Mouse (Mus musculus): ENCODE data around the gene Ckap4. TPM values are rescaled to one million over a fixed set of nuclear protein-coding genes. Genes with fewer than 3 reads are reported as not detected.
A peak's percentile ranks its signal among the peaks of the same experiment; 100 is the strongest.

The Ckap4 gene
- total and polyA plus RNA-seq, 2 experiments from 2014 or later, result 50.1 to 66.3 TPM

DNA sequence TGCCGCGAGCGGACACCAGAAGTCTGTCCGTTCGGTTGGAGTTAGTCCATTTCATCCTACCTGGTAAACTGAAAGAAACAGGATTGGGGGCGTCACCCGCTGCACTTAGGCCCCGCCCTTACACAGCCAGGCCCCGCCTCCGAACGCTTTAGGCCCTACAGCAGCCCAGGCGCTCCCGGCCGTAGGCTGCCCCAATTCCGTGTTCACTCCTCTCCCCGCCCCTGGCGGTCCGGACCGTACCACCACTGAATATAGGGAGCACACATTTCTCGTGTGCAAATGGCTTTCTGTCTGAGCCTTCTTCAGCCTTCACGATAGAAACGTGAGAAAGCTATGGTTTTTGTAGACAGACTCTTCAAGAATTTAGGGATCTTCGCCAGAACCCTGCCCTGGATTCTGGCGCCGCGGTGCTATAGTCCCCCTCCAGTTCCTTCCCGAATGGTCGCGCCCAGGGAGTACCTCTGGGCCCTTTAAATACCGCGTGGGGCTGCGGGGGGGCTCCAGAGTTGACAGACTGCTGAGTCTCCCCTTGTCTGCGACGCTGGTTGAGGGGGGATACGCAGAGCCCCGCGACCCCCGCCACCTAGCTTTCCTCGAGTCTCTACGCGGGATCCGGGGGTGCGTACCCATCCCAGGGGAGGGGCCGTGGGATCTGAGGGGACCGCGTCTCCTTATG, 42.7 kb upstream of the Ckap4 start, which contains the start of gene Tcp11l2:
Tcp11l2 (plus strand) TSS at position 232 of the 676 bp plus-strand sequence.
- H3K4me3 ChIP-seq (ENCODE audit: low read depth, low read length), result peak within 1 kb of the TSS; percentile 93
- 1% methylated on average over 46 of the region's 46 CpGs for WGBS
- TF ChIP-seq CTCF (IDR thresholded peaks at IDR 0.05; ENCODE audit: low read depth), result peak; percentile 45
- no peaks in the 10 kb centered on the region for H3K27me3 ChIP-seq (ENCODE audit: insufficient read depth, low read length)
- ATAC-seq, result peak; percentile 98
- H3K4me1 ChIP-seq (ENCODE audit: insufficient read depth), result no peaks in the 10 kb centered on the region
- peak; percentile 97 for DNase-seq
- H3K27ac ChIP-seq (ENCODE audit: low read depth, low read length), result peak within 1 kb of the TSS; percentile 58
- H3K9ac ChIP-seq, result peak within 1 kb of the TSS; percentile 80
- H3K36me3 ChIP-seq (ENCODE audit: insufficient read depth), result no peaks in the 10 kb centered on the region
- H3K9me3 ChIP-seq (ENCODE audit: low read length), result no peaks in the 10 kb centered on the region
- peak within 1 kb of the TSS; percentile 82 for H3K4me2 ChIP-seq (ENCODE audit: low read depth)

DNA sequence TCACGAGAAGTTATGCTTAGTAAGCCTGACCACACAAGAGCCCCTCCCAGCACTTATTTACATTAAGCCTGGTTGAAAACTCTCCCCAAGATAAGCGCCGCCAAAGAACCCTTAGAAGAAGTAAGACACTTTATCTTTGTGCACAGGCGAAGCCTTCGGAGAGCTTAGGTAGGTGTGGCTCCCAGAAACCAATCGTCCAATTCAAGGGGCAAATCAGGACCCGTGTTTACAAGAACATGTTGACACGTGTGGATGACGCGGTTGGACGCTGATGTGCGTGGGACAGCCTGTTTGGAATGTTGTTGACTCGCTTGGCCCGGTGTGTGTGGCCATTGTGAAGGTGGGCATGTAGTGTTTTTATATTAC, 42.1 kb upstream of the Ckap4 start:
- Histone ChIP-seq H3K4me2 (ENCODE audit: low read depth) (peak overlapping the region; percentile 82), H3K9ac (peak overlapping the region; percentile 14; the same call in 1 of the 2 replicates), H3K9me3 (ENCODE audit: low read length) (no peaks in the 10 kb centered on the region), H3K27ac (ENCODE audit: low read depth, low read length) (no peak overlapping the region), H3K36me3 (ENCODE audit: insufficient read depth) (no peaks in the 10 kb centered on the region), H3K4me1 (ENCODE audit: insufficient read depth) (no peaks in the 10 kb centered on the region), H3K4me3 (ENCODE audit: low read depth, low read length) (peak overlapping the region; percentile 93), H3K27me3 (ENCODE audit: insufficient read depth, low read length) (no peaks in the 10 kb centered on the region)
- under 1% methylated on average over 14 of the region's 14 CpGs for WGBS
- ATAC-seq (peak; percentile 87), DNase-seq (peak; percentile 90)
- no peak for TF ChIP-seq CTCF (IDR thresholded peaks at IDR 0.05; ENCODE audit: low read depth)

DNA sequence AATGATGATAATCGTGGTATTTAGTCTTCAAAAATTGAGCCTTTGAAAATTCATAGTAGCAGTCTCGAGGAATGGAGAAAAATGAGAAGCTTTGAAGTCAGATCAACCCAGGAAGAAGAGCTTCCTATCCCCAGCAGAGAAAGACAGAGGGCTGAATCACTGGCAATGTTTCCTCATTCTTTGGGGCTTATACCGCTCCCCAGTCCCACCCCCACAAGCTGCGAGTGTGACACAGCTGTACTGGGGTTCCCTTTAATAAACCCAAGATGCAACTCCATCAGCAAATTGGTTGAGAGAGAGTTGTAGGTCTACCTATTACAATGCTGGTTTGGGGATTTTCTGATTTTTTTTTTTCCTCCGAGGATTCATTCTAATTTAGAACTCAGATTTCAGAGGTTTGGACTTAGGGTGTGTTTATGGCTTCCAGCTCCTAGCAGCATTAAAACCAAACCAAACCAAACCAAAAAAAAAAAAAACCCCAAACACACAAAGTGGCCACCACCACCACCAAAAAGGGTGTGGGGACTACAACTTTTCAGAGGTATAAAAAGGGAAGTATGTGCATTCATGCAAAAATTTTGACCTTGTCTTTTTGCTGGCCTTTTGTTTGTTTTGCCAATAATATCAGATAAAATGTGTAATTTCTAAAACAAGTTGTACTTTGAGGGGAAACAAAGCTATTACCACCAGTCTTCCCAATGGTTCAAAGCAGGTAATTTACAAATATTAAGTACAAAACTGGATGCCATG, 40.0 kb upstream of the Ckap4 start:
- Histone ChIP-seq H3K4me2 (ENCODE audit: low read depth) (no peak overlapping the region), H3K4me3 (ENCODE audit: low read depth, low read length) (no peak overlapping the region), H3K9ac (no peak overlapping the region), H3K27ac (ENCODE audit: low read depth, low read length) (no peak overlapping the region), H3K27me3 (ENCODE audit: insufficient read depth, low read length) (no peaks in the 10 kb centered on the region), H3K36me3 (ENCODE audit: insufficient read depth) (no peaks in the 10 kb centered on the region), H3K9me3 (ENCODE audit: low read length) (no peaks in the 10 kb centered on the region), H3K4me1 (ENCODE audit: insufficient read depth) (no peaks in the 10 kb centered on the region)
- DNase-seq (no peak), ATAC-seq (no peak)
- no peak for TF ChIP-seq CTCF (IDR thresholded peaks at IDR 0.05; ENCODE audit: low read depth)
- WGBS, result 64% methylated on average over 5 of the region's 5 CpGs

- H3K9ac ChIP-seq, result no peak overlapping the region
- no peak for ATAC-seq
- no peak overlapping the region for H3K4me3 ChIP-seq (ENCODE audit: low read depth, low read length)
- H3K27ac ChIP-seq (ENCODE audit: low read depth, low read length), result no peak overlapping the region
- H3K4me2 ChIP-seq (ENCODE audit: low read depth), result no peak overlapping the region
- no peaks in the 10 kb centered on the region for H3K4me1 ChIP-seq (ENCODE audit: insufficient read depth)
- 84% methylated on average over 10 of the region's 10 CpGs for WGBS
- H3K27me3 ChIP-seq (ENCODE audit: insufficient read depth, low read length), result no peaks in the 10 kb centered on the region
- no peaks in the 10 kb centered on the region for H3K9me3 ChIP-seq (ENCODE audit: low read length)
- no peak for DNase-seq
- TF ChIP-seq CTCF (IDR thresholded peaks at IDR 0.05; ENCODE audit: low read depth), result no peak
- no peaks in the 10 kb centered on the region for H3K36me3 ChIP-seq (ENCODE audit: insufficient read depth)
Measured at GRCm38 (mm10) chr10:84571052-84571639, 37.3 kb upstream of the Ckap4 start.

GRCm38 (mm10) chr10:84564427-84564826, 30.6 kb upstream of the Ckap4 start:
- Histone ChIP-seq H3K4me2 (ENCODE audit: low read depth) (no peak overlapping the region), H3K27ac (ENCODE audit: low read depth, low read length) (no peak overlapping the region), H3K4me3 (ENCODE audit: low read depth, low read length) (no peak overlapping the region), H3K9me3 (ENCODE audit: low read length) (no peaks in the 10 kb centered on the region), H3K27me3 (ENCODE audit: insufficient read depth, low read length) (no peaks in the 10 kb centered on the region), H3K36me3 (ENCODE audit: insufficient read depth) (no peaks in the 10 kb centered on the region), H3K4me1 (ENCODE audit: insufficient read depth) (no peaks in the 10 kb centered on the region), H3K9ac (no peak overlapping the region)
- no peak for DNase-seq
- ATAC-seq, result no peak
- WGBS, result 65% methylated on average over 8 of the region's 8 CpGs
- TF ChIP-seq CTCF (IDR thresholded peaks at IDR 0.05; ENCODE audit: low read depth), result no peak

DNA sequence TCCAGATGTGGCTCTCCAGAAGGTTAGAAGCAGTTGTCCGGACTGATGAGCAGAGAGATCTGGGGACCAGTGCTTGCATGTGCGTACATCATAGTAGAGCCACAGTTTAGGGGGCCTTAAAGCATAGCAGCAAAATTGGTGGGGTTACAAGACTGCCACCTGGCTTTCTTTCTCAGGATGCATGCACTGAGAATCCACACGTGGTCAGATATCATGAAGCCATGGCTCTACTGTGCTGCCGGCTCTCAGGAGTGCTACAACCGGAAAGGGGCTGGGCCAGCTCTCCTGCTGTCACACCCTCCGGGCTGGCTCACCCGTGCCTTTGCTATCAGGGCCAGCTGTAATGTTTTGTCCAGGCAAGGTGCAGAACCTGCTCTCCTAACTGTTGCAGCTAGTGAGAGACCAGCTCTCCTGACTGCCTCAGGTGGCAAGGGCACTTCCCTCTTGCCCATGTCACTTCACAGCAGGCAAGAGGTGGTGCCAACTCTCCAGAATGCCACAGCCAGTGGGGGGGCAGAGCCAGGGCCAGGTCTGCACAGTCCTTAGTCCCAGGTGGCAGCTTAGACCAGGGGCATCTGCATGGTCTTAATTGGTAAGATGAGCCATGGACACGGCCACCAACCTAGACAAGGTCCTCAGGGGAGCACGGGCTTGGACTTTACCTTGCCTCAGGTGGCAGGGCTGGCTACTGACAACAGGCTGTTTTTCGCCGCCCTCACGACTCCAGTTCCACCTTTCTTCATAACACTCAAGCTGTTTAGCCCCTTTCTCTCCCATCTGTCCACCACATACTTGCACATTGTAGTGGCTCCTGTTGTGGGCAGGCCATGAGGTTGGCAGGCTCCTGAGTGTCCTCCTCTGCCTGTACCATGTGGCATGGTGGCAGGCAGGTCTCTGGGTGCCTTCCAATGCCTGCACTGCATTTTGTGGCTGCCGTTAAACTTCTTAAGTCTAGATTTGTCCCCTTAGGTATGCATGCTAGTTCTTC, 29.0 kb upstream of the Ckap4 start:
- Histone ChIP-seq H3K4me2 (ENCODE audit: low read depth) (no peak overlapping the region), H3K4me3 (ENCODE audit: low read depth, low read length) (no peak overlapping the region), H3K4me1 (ENCODE audit: insufficient read depth) (no peaks in the 10 kb centered on the region), H3K9ac (no peak overlapping the region), H3K27me3 (ENCODE audit: insufficient read depth, low read length) (no peaks in the 10 kb centered on the region), H3K36me3 (ENCODE audit: insufficient read depth) (no peaks in the 10 kb centered on the region), H3K27ac (ENCODE audit: low read depth, low read length) (no peak overlapping the region), H3K9me3 (ENCODE audit: low read length) (no peaks in the 10 kb centered on the region)
- ATAC-seq (no peak; the same call in 1 of the 2 replicates), DNase-seq (no peak)
- peak; percentile 34 for TF ChIP-seq CTCF (IDR thresholded peaks at IDR 0.05; ENCODE audit: low read depth)
- 71% methylated on average over 13 of the region's 13 CpGs for WGBS
